Mouse (Mus musculus) testis, adult 2 months (tissue): ENCODE results near the gene Tesk2.

Source experiments
- CTCF ChIP-seq: fragments of 200-500 bp; IDR thresholded peaks from 2 replicates; pipeline ENCODE4 v1.5.1; 2012; ENCODE audit warnings: low read depth, mild to moderate bottlenecking, inconsistent platforms, low read length, moderate library complexity; ENCODE audit not compliant: control insufficient read depth, insufficient read depth, insufficient replicate concordance
- POLR2A ChIP-seq: fragments of 200-500 bp; IDR thresholded peaks from 2 replicates; pipeline ENCODE4 v1.6.1; 2012; ENCODE audit warnings: low read depth, mild to moderate bottlenecking, inconsistent platforms, low read length, moderate library complexity; ENCODE audit not compliant: control insufficient read depth

GRCm38 (mm10) chr4:116734996-116735395 is 14.2 kb downstream of the Tesk2 start:
- TF ChIP-seq POLR2A (no peak), CTCF (no peak)
